Mouse (Mus musculus) ES-Bruce4 (cell line): ENCODE measurements around the gene Cct8l1.

Source experiments
- CTCF ChIP-seq: IDR thresholded peaks from one replicate; pipeline ENCODE4 v1.8.1; 2011; ENCODE audit warnings: low read depth, low read length
- POLR2A ChIP-seq: IDR thresholded peaks from one replicate; pipeline ENCODE4 v1.8.1; 2011; ENCODE audit warnings: low read length; ENCODE audit not compliant: insufficient read depth

DNA sequence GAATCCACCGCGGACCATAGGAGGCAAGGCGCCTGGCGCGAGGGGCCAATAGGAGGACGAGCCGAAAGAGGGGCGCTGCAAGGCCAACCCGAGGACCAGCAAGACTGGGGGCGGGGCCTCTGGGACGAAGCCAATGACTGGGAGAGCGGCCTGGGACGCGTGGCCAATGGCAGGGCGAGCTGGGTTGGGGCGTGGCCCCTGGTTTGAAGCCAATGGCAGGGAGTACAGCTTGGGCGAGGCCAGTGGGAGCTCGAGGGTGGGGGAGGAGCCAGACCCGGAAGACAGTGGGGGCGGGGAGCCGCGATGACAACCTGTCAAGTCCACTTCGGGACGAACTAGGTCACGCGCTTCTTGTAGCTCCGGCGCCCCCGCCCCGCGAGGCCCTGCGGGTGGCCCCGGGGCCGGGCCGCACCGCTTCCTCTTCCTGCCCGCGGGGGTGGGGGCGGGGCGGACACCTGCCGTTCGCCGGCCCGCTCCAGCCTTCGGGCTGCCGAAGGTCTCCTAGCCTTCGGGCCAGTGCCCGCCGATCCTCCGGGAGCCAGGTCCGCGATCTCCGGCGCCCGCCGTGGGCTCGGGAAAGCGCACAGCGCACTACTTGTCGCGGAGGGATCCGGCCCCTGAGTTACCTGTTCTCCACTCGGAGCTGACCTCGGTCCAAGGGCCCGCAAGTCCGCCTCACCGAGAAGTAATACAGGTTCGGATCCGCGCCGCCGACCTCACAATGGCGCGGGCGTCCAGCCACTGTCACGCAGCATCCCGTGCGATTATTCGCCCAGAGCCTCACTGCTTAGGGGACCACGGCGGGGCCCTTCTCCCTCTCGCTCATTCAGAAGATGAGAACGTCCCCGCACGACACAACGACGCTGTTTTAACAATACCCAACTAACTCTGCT lies 13.9 kb downstream of the Cct8l1 start:
- no peak for TF ChIP-seq POLR2A
- TF ChIP-seq CTCF, result no peak
